In genomic region chr2:103622950-103623349, GRCm38 (mm10) we compare ENCODE assay signal across 26 mouse cellular contexts. TPM values are rescaled to one million over a fixed set of nuclear protein-coding genes. Genes with fewer than 3 reads are reported as not detected.
A peak's percentile ranks its signal among the peaks of the same experiment; 100 is the strongest.
DNase-seq lines count a peak whose midpoint lies in the region; ATAC-seq lines count a peak whose summit lies in the region.
"Had no signal": no experiment of that assay in that cellular context is flagged by ENCODE, and none has a peak within 500 bp of the region (broad histone marks: within the 10 kb centered on the region; RNA-seq: fewer than 3 reads in every experiment).

No protein-coding gene starts in this region.

- H3K9me3 ChIP-seq in hindbrain, embryonic 10.5 days: no peaks in the 10 kb centered on the region
- H3K9me3 ChIP-seq in hindbrain, embryonic 14.5 days (ENCODE audit: control insufficient read depth, low read length): no peaks in the 10 kb centered on the region
- no peaks in the 10 kb centered on the region for H3K9me3 ChIP-seq in neural tube, embryonic 11.5 days (ENCODE audit: control insufficient read depth, low read length)
- H3K9me3 ChIP-seq in liver, embryonic 12.5 days (replicated peaks): no peaks in the 10 kb centered on the region
- H3K9me3 ChIP-seq: embryonic facial prominence, embryonic 10.5 days; embryonic facial prominence, embryonic 13.5 days; forebrain, embryonic 12.5 days; forebrain, embryonic 15.5 days; hindbrain, embryonic 13.5 days; intestine, embryonic 15.5 days had no signal

- no peak overlapping the region for H3K4me3 ChIP-seq in hindbrain, embryonic 10.5 days
- H3K4me3 ChIP-seq in hindbrain, embryonic 14.5 days (replicated peaks; ENCODE audit: low read length): no peak overlapping the region
- no peak overlapping the region for H3K4me3 ChIP-seq in neural tube, embryonic 11.5 days (ENCODE audit: low read depth, low read length)
- H3K4me3 ChIP-seq in liver, embryonic 12.5 days: no peak overlapping the region
- H3K4me3 ChIP-seq: embryonic facial prominence, embryonic 10.5 days; embryonic facial prominence, embryonic 13.5 days; erythroblast, embryonic 14.5 days; forebrain, embryonic 12.5 days; forebrain, embryonic 15.5 days; hindbrain, embryonic 13.5 days; intestine, embryonic 15.5 days had no signal

- peak; percentile 40 for DNase-seq in embryo, embryonic 10 days (ENCODE audit: low spot score)
- no peak for DNase-seq in embryo, embryonic 10.5 days (ENCODE audit: low spot score)
- DNase-seq in hindbrain, embryonic 10.5 days (ENCODE audit: low spot score): no peak
- no peak for DNase-seq in hindbrain, embryonic 14.5 days (ENCODE audit: low spot score)
- DNase-seq in neural tube, embryonic 11.5 days (ENCODE audit: low spot score): peak; percentile 52
- no peak for DNase-seq in neural tube, embryonic 10.5 days (ENCODE audit: extremely low spot score, low spot score)
- no peak for DNase-seq in ovary, adult 18-20 months (ENCODE audit: low spot score)
- DNase-seq: adrenal gland, postnatal 10 days; adrenal gland, postnatal 36 days; cerebellum, adult 11 months; cerebellum, adult 2 months; cerebellum, adult 9-11 months; cerebellum, postnatal 25 days; gastrocnemius, postnatal 10 days; gastrocnemius, postnatal 36 days; kidney, adult 11 months had no signal

- 45% methylated on average over 4 of the region's 4 CpGs for WGBS in hindbrain, embryonic 10.5 days
- 24% methylated on average over 4 of the region's 4 CpGs for WGBS in hindbrain, embryonic 14.5 days
- 35% methylated on average over 4 of the region's 4 CpGs for WGBS in neural tube, embryonic 11.5 days
- WGBS in liver, embryonic 12.5 days (ENCODE audit: insufficient replicate concordance): 58% methylated on average over 4 of the region's 4 CpGs

- H3K9ac ChIP-seq in hindbrain, embryonic 14.5 days: no peak overlapping the region
- H3K9ac ChIP-seq in neural tube, embryonic 11.5 days (ENCODE audit: low read length): no peak overlapping the region
- no peak overlapping the region for H3K9ac ChIP-seq in liver, embryonic 12.5 days
- H3K9ac ChIP-seq: embryonic facial prominence, embryonic 13.5 days; forebrain, embryonic 12.5 days; forebrain, embryonic 15.5 days; hindbrain, embryonic 13.5 days; intestine, embryonic 15.5 days had no signal

- peaks cover 6% of the 10 kb centered on the region; the same call in 1 of the 2 replicates for H3K27me3 ChIP-seq in hindbrain, embryonic 10.5 days (ENCODE audit: insufficient read depth, poor library complexity, severe bottlenecking)
- H3K27me3 ChIP-seq in hindbrain, embryonic 14.5 days (ENCODE audit: control insufficient read depth, insufficient read depth, low read length): no peaks in the 10 kb centered on the region
- H3K27me3 ChIP-seq in neural tube, embryonic 11.5 days (ENCODE audit: control insufficient read depth, insufficient read depth, low read length): no peaks in the 10 kb centered on the region
- H3K27me3 ChIP-seq in liver, embryonic 12.5 days (replicated peaks): peaks cover 9% of the 10 kb centered on the region; the same call in 1 of the 2 replicates
- H3K27me3 ChIP-seq: embryonic facial prominence, embryonic 13.5 days; forebrain, embryonic 15.5 days; hindbrain, embryonic 13.5 days; intestine, embryonic 15.5 days; Patski had no signal

- peaks cover 60% of the 10 kb centered on the region for H3K4me1 ChIP-seq in hindbrain, embryonic 10.5 days (replicated peaks)
- H3K4me1 ChIP-seq in hindbrain, embryonic 14.5 days (replicated peaks; ENCODE audit: control insufficient read depth, insufficient read depth, low read length): peaks cover 35% of the 10 kb centered on the region
- peaks cover 21% of the 10 kb centered on the region for H3K4me1 ChIP-seq in neural tube, embryonic 11.5 days (ENCODE audit: control insufficient read depth, insufficient read depth, low read length)
- H3K4me1 ChIP-seq in liver, embryonic 12.5 days: peaks cover 13% of the 10 kb centered on the region
- H3K4me1 ChIP-seq: intestine, embryonic 15.5 days had no signal

- H3K36me3 ChIP-seq in hindbrain, embryonic 10.5 days: no peaks in the 10 kb centered on the region
- H3K36me3 ChIP-seq in hindbrain, embryonic 14.5 days (replicated peaks; ENCODE audit: control insufficient read depth, insufficient read depth): no peaks in the 10 kb centered on the region
- no peaks in the 10 kb centered on the region for H3K36me3 ChIP-seq in neural tube, embryonic 11.5 days (ENCODE audit: control insufficient read depth, insufficient read depth, low read length)
- H3K36me3 ChIP-seq in liver, embryonic 12.5 days: no peaks in the 10 kb centered on the region
- H3K36me3 ChIP-seq: embryonic facial prominence, embryonic 10.5 days; embryonic facial prominence, embryonic 13.5 days; forebrain, embryonic 12.5 days; forebrain, embryonic 15.5 days; hindbrain, embryonic 13.5 days; intestine, embryonic 15.5 days had no signal

- ATAC-seq in hindbrain, embryonic 14.5 days (ENCODE audit: low FRiP score): no peak
- no peak for ATAC-seq in neural tube, embryonic 11.5 days (ENCODE audit: insufficient read depth, low FRiP score, low TSS enrichment)
- no peak for ATAC-seq in liver, embryonic 12.5 days
- ATAC-seq: forebrain, embryonic 15.5 days; intestine, embryonic 15.5 days; Patski had no signal

- H3K27ac ChIP-seq in hindbrain, embryonic 10.5 days: peak overlapping the region; percentile 40
- no peak overlapping the region for H3K27ac ChIP-seq in hindbrain, embryonic 14.5 days
- no peak overlapping the region for H3K27ac ChIP-seq in neural tube, embryonic 11.5 days (ENCODE audit: low read depth, low read length)
- H3K27ac ChIP-seq in liver, embryonic 12.5 days: no peak overlapping the region
- H3K27ac ChIP-seq: embryonic facial prominence, embryonic 10.5 days; embryonic facial prominence, embryonic 13.5 days; forebrain, embryonic 12.5 days; forebrain, embryonic 15.5 days; hindbrain, embryonic 13.5 days; intestine, embryonic 15.5 days had no signal

- H3K4me2 ChIP-seq in hindbrain, embryonic 14.5 days (replicated peaks): no peak overlapping the region
- no peak overlapping the region for H3K4me2 ChIP-seq in neural tube, embryonic 11.5 days (ENCODE audit: low read depth)
- no peak overlapping the region for H3K4me2 ChIP-seq in liver, embryonic 12.5 days
- H3K4me2 ChIP-seq: embryonic facial prominence, embryonic 13.5 days; forebrain, embryonic 12.5 days; forebrain, embryonic 15.5 days; heart, embryonic 11.5 days; hindbrain, embryonic 13.5 days; intestine, embryonic 15.5 days had no signal

RNA-seq across cellular contexts. Expression of gene Abtb2, which starts 56.8 kb away (rescaled TPM):
- polyA plus RNA-seq in hindbrain, embryonic 10.5 days (2016; fragmentation: Nextera tagmentation; extraction: Ambion mirVana): 13.3 and 21.3 TPM in 2 replicates
- polyA plus RNA-seq in hindbrain, embryonic 14.5 days (2014; fragmentation: Nextera tagmentation; extraction: Ambion mirVana): 10.5 and 11.9 TPM in 2 replicates
- 14.4 and 15.6 TPM in 2 replicates for polyA plus RNA-seq in neural tube, embryonic 11.5 days (2014; fragmentation: Nextera tagmentation; extraction: Ambion mirVana)
- 4.1 and 4.5 TPM in 2 replicates for polyA plus RNA-seq in liver, embryonic 12.5 days (2016; fragmentation: Nextera tagmentation; extraction: Ambion mirVana)

Comparison
In these comparisons a context has a peak if more than half of its experiments do, and no peak if none do; other contexts are left out.
1. DNase-seq: peak in embryo, embryonic 10 days (single experiment) and neural tube, embryonic 11.5 days (single experiment); none in embryo, embryonic 10.5 days (single experiment), hindbrain, embryonic 10.5 days (single experiment), hindbrain, embryonic 14.5 days (single experiment), neural tube, embryonic 10.5 days (single experiment) and ovary, adult 18-20 months (single experiment).